Mouse (Mus musculus): ENCODE measurements around the gene Prf1. TPM values are rescaled to one million over a fixed set of nuclear protein-coding genes. Genes with fewer than 3 reads are reported as not detected.
A peak's percentile ranks its signal among the peaks of the same experiment; 100 is the strongest.

Prf1 gene
- total RNA-seq, 4 experiments from 2014 or later, result 0.16 to 0.23 TPM; not detected in 2

DNA sequence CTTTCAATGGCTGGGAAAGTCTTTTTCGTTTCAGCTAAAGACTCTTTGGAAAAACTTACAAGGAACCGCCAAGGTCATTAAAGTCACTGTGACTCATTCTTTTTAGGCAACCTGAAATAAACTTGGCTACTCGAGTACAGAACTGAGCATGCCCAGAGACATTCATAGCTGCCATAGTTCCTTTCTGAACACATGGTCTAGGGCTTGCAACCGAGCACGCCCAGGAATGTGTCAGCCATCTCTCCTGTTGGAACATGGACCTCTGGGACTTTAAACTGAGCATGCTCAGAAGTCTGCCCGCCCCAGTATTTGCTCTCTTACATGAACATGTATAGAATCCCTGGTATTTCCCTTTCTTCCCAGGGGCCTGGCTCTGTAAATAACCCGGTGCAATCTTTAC is 11.4 kb upstream of the Prf1 start:
- DNase-seq (ENCODE audit: low spot score), result no peak

DNA sequence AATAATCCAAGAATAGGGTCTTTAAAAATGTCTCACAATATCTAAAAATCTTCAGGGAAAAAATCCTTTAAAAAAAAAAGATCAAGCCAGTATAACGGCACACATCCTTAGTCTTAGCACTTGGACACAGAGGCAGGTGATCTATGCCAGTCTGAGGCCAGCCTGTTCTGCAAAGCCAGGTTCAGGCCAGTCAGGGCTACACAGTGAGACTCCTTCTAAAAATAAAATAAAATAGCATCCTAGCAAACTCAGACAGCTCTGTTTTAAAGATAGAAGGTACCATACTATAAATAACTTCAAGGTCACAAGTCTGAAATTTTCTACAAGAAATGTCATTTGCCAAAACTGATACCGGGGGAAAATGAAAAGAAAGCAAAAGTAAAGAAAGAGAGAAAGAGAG is 7.6 kb upstream of the Prf1 start:
- DNase-seq (ENCODE audit: low spot score), result no peak

DNA sequence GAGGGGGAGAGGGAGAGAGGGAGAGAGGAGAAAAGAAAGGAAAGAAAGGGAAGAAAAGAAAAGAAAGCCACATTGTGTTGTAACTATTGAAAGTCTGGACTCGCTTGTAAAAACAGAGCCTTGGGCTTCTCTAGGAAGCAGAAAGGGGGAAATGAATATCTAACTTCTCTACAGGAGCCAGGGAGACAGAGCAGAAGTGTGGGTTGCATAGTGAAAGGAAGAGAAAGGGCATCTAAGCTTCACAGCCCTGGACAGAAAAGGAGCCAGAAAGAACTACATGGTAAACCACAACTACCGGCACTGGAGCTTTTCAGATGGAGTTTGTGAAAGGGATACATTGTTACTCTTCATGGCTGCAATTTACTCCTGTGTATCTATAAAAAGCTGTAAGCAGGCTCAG is 7.2 kb upstream of the Prf1 start:
- no peak for DNase-seq (ENCODE audit: low spot score)

DNA sequence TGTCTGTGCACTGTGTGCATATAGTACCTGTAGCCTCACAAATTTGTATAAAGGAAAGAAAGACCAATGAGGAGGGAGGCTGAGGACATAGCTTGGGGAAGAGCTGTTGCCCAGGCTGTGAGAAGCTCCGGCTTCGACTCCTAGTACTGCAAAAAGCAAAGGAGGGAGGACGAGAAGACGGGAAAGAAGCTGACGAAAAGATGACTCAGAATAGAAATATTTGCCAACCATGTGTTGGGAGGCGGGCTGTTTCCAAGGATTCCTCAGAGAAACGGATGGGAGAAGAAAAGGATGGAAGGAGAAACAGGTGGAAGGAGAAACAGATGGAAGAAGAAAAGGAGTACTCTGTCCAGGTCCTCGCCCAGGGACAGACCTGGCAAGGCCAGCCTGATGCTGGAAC is 3.4 kb upstream of the Prf1 start:
- no peak for DNase-seq (ENCODE audit: low spot score)

DNA sequence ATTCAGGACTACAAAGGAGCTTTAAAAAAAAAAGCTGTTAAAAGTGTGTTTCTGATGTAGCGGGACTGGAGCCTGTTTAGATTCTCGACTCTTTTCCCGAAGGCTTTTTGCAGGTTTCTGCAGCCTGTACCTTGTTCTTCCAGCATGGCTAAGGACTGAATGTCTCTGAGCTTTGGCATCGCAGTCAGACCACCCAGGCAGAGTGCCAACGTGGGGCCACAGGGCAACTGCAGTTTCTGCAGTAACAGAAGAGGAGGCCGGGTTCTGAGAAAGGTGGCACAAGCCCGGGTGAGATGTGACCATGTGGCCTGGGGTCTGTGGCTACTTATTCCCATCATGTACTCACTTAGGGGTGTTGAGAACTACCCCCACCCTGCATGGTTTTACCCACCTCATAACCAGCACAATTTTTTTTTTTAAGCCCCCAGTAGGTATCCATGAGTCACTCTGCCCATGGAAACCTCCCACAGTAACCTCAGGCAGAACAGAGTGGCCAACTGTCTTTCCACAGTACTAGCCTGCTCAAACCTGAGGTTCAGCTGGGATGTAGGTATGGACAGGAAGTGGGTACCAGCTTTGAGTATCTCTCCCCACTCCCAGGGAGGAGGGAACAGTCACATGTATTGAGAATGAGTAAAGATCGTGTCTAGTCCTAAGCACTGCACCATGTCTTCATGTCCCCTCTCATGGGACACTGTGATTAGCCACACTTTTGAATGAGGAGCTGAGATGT is 754 bp upstream of the Prf1 start:
- no peak for DNase-seq (ENCODE audit: low spot score)

DNA sequence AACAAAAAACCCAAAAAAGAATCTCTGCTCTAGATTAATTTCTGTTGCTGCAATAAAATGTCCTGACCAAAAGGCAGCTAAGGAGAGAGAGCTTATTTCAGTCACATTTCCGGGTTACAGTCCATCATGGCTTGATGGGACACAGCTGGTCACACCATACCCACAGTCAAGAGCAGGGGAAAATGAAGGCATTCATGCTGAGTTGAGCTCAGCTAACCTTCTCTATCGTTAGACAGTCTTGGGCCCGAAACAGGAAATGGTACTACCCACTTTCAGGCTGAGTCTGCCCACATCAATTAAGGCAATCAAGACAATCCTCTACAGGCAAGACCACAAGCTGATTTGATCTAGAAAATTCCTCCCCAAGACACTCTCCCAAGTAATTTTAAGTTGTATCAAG is 3.4 kb downstream of the Prf1 start:
- DNase-seq (ENCODE audit: low spot score), result no peak

DNA sequence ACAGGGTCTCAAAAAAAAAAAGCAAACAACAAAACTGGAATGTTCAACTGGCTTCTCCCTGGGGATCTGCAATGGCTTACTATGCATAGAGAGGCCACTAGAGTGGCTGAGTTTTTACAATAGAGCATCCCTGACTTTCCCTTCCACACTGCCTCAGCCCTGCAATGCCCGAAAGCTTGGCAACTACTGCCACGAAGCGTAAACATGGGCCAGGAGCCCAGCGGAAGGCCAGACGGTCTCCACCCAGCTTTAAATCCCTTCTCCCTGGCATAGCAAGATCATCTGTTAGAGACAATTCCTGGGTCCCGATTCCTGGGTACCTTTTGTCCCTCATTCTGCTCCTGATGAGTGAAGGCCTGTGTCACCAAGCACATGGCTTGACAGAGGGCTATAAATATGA is 6.4 kb downstream of the Prf1 start:
- no peak for DNase-seq (ENCODE audit: low spot score)

DNA sequence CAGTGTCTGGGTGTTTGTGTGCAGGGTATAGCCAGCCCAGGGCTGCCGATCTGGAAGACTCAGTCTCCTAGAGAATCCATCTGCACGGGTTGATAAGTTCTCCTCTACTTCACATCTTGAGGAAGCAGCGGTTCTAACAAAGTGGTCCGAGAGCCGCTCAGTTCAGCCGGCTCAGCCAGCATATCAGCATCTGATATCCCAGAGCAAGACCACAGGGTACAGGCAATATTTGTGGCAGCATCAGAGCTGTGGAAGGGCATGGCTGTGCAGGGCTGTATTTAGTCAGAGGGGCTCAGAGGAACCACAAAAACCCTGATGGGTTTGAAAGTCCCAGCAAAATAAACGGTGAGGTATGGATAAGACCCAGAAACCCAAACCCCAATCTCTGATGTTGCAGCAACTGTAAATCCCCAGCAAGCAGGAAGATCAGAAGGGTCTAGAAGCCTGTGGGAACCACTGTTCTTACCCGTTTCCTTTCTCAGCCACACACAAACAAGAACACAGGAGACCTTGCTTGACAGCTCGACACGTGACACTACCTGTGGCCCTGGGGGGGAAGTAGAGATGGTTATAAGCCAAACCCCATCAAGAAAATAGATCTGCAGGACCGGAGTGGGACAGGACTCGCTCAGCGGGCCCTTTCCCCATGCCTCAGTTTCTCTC is 8.4 kb downstream of the Prf1 start:
- DNase-seq (ENCODE audit: low spot score), result no peak

DNA sequence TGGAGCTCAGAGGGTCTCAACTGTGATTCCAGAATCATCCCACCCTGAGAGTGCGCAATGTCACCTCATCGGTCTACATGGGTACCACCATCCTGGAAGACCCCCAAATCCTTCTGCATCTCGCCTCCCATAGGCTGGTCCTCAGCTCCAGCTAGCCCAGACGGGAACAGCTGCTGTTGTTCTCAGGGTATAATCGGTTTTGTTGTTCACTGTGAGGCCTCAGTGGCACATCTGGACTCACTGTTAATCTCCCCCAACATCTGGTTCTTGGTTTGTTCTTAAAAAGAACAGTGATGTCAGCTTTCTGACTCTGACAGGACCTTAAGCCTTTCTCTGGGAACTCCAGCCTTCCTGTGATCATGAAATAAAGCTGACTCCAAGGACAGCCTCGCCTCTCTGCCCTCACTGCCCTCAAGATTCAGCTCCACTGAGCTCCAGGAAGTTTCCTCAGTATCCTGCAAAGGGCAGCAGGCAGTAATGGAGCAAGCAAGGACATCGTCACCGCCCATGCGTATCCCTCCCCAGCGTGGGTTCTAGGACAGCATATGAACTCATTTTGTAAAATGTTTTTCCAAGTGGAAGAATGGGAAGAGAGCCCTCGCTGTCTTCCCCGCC is 11.2 kb downstream of the Prf1 start:
- DNase-seq (ENCODE audit: low spot score), result no peak

DNA sequence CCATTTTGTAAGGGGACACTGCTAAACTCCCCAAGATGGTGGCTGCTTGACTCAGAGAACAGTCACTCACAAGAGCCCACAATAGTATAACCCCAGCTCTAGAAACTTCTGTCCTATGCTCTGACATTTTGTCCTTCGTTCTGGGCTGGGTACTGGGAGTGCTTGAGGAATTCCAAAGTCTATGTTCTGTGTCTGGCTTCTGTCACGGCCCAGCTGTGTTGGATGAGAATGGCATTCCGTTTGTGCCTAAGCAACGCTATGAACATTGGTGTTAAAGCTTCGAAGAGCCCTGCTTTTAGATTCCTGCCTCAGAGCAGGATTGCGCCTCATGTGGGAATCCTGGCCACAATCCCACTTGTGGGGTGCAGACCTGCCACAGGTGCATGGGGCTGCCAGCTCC is 14.5 kb downstream of the Prf1 start:
- no peak for DNase-seq (ENCODE audit: low spot score)

DNA sequence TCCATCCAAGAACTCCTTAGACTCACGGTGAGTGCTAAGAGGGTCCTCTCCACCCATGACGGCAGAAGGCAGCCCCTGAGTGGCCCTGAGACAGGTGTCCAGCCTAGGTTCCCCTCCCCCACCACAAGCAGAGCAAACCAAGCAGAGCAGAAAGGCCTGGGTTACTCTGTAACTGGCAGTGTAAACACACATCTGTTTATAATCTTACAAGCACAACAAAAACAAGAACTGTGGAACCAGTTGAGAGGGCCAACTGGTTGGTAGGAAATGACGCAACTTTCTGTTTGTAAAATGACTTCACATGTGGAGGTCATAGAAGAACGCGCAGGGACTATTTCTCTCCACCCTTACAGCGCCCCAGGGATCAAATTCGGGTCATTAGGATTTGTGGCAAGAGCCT is 15.1 kb downstream of the Prf1 start:
- DNase-seq (ENCODE audit: low spot score), result no peak

DNA sequence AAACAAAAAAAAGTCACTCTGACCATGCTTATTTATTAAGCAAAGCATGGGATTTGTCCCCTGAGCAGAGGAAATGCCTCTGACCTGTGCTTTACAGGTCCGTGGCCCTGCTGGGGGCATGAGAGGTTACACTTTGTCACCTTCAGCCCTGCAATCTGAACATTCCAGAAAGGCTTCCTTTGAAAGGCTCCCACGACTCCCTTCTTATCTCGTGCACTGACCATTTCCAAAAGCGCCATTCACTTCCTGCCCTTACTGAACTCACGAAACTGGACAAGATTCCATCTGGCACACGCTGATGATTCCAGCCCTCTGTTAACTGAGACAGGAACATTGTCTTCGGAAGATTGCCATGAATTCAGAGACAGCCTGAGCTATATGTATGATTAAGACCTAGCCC is 16.1 kb downstream of the Prf1 start:
- no peak for DNase-seq (ENCODE audit: low spot score)

DNA sequence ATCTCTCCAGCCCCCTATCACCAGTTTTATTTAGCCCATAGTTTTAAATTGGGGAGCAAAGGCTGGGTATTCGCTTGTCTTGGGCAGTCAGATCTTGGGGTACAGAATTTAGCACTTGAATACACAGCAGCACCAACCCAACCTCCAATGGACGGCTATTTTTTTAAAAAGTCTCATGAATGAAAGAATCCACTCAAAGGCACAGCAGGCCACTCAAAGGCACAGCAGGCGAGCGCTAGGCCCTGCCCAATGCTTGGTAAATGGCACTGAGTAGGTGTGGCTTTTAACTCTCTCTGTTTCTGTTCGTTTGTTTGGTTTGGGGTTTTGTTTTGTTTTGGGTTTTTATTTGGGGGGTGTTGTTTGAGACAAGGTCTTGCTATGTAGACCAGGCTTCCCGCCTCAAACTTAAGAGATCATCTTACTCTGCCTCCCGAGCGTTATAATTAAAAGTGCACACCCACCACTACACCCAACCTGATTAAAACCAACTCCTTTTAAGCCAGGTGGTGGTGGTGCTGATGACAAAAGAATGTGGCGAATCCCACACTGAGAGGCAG is 17.8 kb downstream of the Prf1 start:
- no peak for DNase-seq (ENCODE audit: low spot score)

DNA sequence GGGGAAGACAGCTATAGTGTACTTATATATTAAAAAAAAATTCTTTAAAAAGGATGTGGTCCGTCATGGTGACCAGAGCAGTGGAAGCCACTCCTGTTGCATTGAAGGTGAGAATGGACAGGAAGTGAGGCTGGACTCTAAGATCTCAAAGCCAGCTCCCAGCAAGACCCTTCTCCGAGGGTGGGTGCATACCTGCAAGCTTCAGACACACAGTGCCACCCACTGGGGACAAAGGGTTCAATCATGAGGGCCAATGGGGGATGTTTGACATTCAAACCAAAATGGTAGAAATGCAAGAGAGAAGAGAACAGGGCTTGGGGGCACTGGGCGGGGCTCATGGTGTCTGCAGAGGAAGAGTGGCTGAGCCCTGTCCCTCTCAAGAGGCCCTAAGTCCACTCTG is 20.9 kb downstream of the Prf1 start:
- no peak for DNase-seq (ENCODE audit: low spot score)

DNA sequence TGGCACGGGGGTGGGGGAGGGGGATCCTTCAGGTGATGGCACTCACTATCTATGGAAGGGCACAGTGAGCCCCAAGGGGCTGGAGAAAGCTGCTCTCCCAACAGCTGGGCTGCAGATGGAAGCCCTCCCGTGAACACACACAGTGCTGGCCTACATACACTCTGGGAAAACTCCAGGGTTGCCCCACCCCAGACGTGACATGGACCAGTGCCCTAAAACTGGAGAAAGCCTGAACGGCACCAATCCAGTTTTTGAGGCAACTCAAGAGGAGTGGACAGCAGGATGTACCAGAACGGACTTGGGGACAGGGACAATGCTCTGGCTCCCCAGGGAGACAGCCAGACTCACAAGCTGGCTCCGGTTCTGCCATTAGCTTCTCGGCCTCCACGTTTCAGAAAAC is 27.1 kb downstream of the Prf1 start:
- peak; percentile 52 for DNase-seq (ENCODE audit: low spot score)

DNA sequence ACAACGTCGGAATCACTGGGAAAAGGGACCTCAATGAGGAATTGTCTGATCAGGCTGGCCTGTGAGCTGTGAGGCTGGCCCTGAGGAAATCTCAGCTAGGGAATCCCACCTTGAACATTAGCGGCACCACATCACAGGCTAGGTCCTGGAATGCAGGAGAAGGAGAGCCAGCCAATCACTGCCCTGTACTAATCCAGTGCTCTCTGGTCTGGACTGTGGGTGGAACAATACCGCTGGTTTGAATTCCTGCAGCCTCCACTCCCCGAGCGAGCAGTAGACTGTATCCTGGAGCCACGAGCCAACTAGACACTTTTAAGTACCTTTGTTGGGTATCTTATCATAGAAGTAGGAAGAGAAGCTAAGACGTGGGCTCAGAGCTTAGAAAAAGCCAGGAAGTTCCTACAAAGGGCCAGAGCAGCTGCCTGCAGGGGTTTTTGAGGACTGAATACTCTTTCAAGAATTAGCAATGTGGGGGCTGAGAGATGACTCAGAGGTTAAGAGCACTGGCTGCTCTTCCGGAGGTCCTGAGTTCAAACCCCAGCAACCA is 28.2 kb downstream of the Prf1 start:
- DNase-seq (ENCODE audit: low spot score), result no peak

DNA sequence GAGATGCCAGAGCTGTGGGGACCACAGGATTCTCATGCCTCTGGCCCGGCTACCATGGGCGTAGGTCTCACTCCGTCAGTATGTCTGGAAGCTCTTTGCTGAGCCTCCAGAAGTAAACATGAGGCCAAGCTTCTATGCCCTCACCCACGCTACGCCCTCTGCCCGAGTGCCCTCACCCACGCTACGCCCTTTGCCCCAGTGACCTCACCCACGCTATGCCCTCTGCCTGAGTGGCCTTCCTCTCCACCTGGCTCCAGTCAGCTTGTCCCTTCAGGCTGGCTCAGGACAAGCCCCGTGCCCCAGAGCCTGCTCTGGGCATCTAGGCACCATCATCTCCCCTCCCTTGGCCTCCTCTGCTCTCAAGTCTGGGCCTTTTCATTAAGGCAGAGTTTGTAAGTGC is 29.9 kb downstream of the Prf1 start:
- no peak for DNase-seq (ENCODE audit: low spot score)

DNA sequence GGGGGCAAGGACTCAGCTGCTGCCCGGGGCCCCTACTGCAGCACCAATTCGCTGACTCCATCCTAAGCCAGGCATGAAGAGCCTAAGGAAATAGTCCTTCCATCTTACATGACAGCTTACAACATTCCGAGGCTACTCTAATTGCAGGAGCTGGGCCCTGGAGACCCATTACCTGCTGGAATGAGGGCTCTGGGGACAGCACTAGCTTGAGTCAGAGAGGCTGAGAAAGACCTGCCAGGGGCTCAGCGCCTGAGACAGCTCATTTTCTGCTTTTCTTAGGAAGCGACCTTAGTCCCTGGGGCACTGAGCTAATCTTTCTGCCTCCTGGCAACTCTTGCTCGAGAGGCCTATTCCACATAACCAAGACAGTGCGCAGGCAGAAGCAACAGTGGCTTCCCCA is 31.3 kb downstream of the Prf1 start:
- DNase-seq (ENCODE audit: low spot score), result no peak

DNA sequence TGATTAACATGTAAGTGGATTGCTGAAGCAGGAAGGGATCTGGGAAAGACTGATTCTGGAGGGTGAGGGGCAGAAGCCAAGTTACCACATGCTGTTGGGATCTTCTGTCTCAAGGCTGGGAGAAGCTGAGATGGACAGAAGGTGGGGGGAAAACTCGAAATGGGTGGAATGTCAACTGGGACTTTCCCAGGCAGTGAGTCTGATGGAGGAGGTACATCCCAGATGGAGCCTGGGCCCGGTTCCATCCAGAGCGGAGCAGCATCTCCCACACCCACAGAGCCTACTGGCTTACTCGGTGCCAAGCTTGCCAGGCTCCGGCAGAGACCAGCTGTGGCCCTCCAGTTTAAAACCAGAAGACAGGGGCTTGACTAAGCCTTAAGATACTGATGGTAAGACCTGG is 33.4 kb downstream of the Prf1 start:
- DNase-seq (ENCODE audit: low spot score), result no peak

DNA sequence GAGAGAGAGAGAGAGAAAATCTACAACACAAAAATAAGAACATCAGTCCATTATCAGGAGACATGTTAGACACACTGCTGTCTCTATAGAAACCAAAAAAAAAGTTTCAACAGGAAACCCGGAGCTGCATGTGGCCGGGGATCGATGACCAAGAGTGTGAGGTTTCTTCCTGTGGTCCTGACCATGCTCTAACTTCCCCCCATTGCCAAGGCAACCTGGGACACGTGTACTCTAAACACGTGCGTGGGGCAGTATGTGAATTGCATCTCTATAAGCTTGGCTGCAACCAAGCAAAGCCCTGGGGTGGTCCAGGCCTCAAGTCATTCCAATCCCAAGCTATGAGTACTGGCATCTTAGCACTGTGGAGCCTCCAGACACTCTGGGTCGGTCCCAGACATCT is 36.9 kb downstream of the Prf1 start:
- no peak for DNase-seq (ENCODE audit: low spot score)

DNA sequence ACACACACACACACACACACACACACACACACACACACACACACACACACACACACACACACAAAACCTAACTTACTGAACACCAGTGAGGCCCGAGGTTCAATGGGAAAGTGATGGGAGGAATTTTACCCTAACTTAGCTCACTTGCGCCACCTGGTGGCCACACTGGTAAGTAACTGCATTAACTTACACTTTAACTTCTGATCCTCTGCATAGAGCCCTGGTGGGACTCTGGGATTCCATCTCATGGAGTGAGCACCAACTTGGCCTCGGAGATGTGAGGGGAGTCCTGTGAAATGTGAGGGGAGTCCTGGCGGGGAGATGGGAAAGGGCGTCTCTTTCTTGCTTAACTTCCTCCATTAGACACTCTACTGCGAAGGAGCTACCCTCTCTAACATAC is 38.5 kb downstream of the Prf1 start:
- peak; percentile 78 for DNase-seq (ENCODE audit: low spot score)

DNA sequence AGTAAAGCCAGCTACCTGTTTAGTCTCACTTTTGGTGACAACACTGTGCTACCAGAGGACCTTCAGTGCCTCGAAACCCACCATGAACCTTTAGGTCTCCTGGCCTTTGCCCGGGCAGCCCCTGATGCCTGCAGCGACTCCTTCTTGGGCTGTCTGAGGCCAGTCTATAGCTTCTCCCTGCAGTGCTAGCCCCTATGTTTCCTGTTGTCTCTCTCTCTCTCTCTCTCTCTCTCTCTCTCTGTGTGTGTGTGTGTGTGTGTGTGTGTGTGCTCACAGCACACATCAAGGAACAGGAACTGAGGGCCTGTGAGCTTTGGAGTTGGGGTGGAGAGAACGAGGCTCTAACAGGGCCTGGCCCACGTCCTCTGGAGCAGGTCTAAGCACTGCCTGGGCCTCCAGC is 39.0 kb downstream of the Prf1 start:
- DNase-seq (ENCODE audit: low spot score), result no peak

DNA sequence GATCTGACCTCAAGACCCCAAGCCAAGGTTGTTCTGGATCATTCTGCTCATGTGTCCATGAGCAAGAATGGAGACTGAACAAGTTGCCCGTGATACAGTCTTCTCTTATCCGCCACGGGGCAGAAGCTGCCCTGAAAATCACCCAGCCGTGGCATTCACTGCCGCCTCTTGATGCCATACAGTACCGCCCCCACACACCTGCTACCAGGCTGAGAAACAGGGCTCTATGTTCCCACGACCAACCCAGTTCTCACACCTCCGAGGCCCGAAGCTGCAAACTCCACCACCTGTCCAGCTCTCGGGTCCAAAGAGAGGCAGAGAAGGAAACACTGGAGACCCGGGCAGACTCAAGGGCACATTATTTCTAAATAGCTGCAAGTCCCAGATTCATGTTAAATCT is 40.0 kb downstream of the Prf1 start:
- DNase-seq (ENCODE audit: low spot score), result no peak

All from heart, adult 8-10 months (tissue).